Mouse (Mus musculus) lung, postnatal 14 days (tissue): ENCODE results near the gene Plppr3.

Experiments used
- DNase-seq: peaks from one replicate; pipeline ENCODE4 v3.0.0; 2021

Plppr3 gene

DNA sequence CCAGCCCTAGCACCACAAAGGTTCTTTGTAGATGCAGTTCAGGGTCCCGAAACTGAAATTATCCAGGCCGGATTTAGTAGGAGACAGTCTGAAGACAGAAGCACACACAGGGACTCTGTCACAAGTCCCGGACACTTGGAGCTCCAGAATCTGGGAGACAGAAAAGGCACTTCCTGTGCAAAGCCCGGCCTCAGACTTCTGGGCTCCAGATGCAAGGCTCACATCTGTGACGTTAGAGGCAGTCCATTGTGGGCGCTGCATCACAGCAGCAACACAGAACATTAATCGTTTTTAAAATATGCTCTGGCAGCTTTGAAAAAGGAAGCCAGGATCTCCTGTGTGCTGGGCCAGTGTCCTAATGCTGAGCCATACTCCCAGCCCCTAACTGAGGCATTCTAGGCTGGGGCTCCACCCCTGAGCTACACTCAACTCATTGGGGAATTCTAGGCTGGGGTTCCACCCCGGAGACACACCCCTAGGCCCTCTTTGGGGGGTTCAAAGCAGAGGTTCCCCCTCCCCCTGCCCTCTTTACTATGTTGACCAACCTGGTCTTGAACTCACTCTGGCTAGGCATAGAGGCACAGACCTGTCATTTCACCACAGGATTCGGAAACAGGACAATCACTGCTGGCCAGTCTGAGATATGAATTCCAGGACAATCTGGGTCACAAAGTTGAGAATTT lies 22.2 kb downstream of the Plppr3 start:
- peak; percentile 58 for DNase-seq

DNA sequence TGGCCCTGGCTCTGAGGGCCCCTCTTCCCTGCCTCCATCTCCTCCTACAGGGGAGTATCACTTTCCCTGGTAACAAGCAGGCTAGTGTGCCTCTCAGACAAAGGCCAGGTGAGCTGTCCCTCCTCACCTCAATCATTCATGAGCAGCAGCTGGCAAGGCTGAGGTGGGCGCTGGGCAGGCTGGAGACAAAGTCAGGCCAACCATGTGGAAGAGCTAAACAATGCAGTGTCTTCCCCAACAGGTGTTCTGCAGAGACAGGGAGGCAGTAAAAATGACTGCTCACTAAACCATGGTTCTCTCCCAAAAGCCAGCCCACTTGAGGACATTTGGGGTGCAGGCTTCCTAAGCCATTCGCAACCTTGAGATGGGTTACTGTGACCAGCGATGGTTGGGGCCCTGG lies 22.8 kb downstream of the Plppr3 start:
- no peak for DNase-seq

DNA sequence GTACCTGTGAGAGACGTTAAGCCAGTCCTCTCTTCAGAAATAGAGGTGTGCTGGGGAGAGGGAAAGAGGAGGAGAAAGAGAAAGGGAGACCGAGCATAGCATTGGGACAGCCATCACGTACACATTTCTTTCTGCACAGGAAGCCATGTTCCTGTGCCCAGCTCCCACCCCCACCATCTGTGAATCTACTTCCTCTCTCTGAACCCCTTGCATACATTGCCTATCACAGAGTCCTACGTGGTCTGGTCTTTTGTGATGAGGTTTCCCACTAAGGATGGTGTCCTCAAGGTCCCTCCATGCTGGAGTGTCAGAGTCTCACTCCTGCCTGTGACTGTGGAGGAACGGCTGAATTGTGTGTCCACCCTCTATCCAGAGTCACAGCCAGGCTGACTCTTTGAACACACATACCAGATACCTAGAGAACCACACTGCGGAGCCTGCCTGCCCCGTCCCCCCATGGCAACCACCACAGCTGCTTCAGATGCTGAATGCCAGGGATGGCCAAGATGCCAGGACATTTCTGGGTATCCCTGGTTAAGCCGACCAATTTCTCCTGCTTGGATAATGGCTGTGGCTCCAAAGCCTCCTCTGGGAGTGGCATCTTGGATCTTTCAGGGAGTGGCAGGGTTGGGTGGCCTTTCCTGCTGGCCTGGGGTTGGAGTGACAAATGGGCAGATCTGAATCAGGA lies 24.3 kb downstream of the Plppr3 start:
- DNase-seq, result no peak

DNA sequence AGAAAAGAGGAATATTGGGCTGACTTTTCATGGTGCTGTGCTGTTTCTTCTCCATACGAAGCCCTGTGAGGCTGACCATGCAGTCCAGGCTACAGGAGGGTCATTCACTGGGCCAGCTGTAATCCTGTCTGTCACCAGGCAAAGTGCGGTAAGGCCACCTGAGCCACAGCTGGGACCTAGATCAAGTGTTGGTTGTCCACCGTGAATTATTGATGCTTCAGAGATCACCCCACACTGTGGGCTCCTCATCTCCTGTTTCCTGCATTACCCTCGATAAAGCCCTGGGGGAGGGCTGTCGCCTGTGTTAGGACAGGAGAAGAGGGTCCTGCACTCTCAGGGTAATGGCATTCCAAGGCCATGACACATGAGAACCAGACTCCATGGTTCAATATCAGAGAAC lies 27.9 kb downstream of the Plppr3 start:
- no peak for DNase-seq

DNA sequence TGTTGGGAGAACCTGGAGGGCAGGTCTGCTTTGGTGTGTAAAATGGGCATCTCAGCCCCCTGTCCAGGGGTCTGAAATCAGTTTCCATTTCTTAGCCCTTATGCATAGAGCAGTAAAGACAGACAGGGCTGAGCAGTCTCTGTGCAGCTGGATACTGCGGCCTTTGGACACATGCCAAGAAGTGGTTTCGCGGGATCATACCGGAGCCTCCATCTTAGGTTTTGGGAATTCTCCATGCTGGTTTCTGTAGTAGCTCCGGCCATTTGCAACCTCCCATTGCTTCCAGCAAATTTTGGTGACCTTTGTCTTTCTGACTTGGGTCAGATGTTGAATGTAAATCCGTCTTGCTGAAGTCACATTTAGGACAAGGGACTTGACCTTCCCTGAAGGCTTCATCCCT lies 31.0 kb downstream of the Plppr3 start:
- no peak for DNase-seq

DNA sequence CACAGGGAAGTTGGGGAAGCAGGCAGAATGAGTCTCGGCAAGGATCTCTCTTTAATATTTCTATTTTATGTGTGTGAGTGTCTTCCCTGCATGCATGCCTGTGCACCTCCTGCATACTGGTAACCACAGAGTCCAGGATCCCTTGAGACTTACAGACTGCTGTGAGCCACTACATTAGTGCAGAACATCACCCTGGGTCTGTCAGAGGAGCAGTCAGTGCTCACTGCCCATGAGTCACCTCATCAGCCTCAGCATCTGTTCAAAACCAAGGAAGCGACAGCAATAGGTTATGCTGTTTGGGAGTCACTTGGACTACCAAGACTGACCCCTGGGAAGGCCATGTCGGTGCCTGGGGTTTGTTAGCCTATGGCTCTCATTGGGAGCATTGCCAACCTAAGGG lies 32.1 kb downstream of the Plppr3 start:
- DNase-seq, result no peak

DNA sequence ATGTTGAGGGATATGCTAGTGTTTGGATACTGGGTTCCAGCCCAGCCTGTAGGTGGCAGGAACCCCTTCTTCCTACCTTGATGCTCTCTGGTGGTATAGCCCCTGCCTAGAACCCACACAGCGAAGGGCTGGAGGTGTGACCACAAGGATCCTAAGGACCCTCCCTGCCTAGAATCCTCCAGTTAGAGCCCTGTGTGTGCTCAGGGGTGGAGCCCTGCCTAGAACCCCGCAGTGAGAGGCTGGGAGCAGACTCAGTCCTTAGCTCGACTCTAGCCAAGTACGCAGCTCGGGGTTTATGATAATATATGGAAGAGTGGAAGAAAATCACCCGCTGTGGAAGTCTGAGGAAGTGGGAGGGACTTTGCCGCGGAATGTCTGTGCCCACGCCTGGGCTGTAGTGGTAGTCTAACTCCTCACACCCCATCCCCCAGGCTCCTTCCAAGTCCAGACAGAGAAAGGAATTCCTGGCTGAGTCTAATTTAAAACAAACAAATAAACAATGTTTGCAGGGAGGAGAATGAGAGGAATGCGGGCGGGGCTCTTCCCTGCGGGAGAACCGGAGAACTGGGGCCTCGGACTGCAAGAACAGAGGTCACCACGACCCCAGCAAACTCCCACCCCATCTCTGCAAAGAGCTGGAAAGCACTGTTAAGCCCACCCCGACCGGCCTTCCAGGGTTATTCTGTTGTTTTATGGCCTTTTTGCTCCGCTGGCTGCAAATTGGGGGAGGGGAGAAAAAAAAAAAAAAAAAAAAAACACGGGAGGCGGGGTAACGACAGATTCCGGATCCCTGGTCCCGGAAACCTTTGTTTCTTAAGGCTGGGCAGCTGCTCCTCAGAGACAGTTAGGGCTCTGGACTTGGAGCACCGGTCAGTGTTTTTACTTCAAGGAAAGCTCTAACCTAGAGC lies 33.5 kb downstream of the Plppr3 start:
- DNase-seq, result peak; percentile 74

DNA sequence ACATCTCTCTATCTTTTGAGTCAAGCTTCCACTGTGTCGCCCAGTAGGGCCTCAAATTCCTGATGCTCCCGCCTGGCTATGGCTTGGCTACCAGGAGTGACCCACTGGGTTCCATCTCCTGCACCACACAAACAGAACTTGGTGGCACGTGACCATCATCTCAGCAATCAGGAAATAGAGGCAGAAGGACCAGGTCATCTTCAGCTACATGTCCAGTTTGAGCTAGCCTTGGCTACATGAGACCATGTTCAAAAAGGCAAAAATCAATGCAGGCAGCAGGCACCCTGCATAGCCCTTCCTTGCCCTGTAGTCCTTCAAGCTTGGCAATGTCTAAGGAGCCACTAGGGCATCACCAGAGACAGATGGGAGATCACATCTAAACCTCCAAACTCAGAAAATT lies 34.3 kb downstream of the Plppr3 start:
- no peak for DNase-seq

DNA sequence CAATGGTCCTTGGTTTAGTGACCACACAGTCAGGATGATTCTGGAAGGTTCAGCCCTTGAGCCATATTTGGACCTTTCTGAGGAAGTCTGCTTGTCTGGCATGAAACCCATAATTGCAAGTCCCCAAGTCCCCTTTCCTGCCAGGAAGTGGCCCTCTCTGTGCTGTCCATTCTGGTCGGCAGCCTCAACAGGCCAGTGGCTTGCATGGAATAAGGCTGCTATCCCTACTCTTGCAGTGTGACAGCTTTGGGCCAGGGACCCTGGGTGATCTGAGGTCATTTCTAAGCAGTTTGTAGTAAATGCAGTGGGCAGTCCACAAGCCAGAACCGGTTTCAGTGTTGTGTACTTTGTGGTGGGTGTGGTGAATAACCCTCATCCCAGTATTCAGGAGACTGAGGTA lies 36.3 kb downstream of the Plppr3 start:
- DNase-seq, result no peak

DNA sequence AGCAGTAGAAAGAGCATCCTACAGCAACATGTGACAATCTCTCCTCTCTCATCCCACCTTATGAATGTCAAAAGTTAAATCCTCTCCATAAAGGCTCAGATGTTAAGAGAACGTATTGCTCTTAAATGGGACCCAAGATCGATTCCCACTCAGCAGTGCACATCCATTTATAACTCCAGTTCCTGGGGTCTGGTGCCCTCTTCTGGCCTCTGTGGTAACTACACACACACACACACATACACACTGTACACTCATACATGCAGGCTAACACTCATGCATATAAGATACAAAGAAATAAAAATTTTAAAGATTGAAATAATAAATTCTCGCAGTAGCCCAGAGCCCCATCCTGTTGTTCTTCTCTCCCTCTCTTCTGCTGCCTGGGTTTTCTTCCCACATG lies 37.5 kb downstream of the Plppr3 start:
- no peak for DNase-seq

DNA sequence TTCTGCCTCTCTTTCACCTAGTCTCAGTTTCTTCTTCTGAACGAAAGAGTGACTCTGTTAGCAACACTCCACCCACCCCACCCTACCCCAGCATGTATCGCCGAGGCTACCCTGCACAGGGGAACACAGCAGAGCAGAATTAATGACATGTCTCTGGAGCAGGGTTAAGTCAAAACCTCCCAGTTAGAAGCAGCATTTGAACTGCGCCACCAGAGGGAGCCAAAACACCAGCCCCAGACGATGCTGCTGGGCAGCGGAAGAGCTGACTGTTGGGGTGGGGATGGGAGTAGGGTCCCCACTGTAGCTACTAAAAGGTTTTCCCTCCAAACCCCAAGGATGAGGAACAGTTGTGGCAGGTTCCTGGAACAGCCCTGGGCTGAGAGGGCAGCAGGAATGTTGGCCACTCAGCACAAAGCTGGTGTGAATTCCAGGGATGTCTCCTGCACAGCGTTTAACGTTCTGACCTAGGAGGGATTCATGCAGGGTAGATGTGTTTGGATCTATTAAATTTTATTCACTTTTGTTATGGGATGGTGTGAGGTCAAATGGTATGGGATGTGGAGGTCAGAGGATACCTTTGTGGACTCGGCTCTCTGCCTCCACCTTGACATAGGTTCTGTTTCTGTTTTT lies 39.5 kb downstream of the Plppr3 start:
- peak; percentile 88 for DNase-seq

DNA sequence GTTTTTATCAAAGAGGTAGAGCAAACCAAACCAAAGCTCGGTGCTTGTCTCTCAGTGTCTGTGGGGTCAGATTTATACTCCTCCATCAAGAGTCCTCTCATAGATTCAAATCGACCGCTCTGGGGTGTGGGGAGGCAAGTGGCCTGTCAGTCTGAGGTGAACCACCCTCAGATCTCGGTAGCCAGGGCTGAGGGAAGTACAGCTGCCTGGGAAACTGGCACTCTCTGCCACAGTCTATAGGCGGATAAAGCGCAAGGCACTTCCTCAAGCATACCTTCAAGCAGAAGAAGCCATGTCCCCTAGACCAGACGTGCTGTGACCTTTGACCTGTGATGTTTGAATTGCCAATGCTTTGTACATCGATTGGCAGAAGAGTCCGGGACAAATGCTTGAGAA lies 41.6 kb downstream of the Plppr3 start:
- no peak for DNase-seq

DNA sequence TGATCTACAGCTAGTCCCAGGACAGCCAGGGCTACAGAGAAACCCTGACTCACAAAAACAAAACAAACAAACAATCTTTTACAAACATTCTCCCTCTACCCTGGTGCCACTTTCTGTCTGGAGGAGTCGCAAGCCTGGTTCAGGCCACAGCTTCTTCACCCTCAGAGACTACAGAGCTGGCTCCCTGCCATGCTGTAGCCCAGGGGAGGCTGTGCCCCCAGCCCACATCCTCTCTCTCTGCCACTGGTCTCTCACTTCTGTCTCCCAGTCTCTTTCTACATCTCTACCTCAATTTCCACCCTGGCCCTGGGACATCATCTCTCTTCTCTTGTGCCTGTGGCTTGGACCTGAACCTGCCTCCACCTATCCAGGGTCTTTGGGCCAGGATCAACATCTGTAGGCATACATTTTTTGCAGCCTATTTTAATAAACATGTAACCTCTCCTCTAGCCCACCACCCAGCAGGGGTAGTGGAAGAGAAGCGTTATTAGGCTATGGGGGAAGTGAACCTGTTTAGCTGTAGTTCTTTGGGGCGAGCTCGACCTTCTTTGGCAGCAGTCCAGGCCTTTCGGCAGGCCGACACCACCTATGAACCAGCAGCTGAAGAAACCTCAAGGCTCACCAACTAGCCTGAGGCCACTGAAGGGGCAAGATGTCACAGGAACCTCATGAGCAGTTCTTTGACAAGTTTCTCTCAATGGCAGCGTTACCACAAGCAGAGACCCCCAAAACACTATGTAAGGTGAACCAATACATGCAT lies 42.2 kb downstream of the Plppr3 start:
- DNase-seq, result no peak

DNA sequence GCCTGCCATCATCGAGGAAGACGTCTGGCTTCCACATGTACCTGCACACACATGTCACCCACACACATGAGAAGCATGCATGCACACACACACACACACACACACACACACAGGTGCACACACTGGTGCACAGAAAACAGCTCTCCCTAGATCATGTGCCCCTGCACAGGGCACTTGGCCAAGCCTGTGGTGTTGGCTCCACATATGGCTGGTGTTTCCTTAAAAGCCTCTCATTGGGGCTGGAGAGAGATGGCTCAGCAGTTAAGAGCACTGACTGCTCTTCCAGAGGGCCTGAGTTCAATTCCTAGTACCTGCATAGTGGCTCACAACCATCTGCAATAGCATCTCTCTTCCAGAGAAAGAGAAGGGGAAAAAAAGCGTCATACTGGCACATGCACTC lies 42.9 kb downstream of the Plppr3 start:
- DNase-seq, result no peak

DNA sequence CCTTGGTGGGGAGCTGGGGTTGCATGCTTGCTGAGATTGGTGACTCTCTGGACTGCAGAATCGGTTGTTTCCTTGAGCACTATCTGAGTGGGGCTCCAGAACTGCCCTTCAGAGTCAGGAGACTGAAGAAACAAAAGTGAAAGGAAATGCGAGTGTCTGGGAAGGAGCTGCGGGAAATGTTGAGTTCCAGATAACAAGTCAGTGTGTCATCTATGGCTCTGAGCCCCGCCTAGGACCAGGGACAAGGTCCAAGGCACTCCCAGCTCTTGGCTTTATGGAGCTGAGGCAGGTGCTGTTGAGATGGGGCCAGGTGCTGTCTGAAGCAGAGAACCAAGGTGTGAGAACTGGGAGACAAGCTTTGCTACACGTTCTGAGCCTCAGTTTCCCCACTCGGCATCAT lies 50.0 kb downstream of the Plppr3 start:
- peak; percentile 42 for DNase-seq

DNA sequence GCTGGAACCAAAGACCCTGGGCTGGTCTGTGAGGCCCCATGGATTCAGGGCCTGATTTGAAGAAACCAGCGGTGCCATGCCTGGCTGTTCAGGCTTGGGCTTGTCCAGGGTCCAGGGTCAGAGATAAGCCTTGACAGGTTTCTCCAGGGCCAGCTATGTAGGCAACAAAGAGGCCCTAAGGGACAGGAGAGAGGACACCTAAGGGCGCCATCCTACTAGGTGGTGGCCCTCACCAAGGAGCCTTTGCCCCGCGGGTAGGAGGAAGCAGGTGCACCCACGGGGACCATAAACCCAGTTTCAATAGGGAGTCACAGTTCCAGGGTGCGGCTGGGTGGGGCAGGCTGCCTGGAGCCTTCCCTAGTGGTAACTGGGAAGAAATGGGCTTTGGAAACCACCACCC lies 51.4 kb downstream of the Plppr3 start:
- no peak for DNase-seq

DNA sequence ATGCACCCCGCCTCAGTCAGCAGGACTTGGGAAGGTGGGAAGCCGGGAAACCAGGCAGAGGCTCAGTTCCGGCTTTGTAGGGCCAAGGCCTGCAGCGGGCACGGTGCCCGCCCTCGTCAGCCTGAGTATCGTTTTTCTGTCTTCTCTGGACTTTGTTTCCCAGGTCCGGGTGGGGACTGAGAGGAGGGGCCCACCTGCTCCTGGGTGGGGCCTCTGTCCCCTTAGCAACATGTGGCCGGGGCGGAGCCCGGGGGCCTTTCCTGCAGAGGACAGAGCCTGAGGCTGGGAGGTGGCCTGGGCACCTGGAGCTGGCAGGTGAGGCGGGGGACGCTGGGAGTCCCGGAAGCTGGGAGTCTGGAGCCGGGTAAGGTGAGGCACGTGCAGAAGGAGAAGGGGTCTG lies 52.1 kb downstream of the Plppr3 start:
- peak; percentile 17 for DNase-seq

DNA sequence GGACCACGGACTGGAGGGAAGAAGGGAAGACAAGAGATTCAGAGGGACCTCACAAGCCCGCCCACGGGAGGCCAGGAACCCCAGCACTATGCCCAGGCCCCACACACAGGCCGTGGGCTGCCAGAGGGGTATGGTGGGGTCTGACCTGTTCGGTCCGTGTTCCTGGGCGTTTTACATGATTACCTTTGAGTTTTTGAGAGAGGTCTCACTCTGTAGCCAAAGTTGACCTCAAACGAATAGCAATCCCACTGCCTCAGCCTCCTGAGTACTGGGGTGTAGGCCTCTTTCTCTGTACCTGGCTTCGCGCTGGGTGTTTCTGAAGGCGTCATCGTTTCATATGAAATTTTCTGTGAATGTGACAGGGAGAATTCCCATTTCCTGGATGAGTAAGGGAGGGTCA lies 52.7 kb downstream of the Plppr3 start:
- DNase-seq, result no peak

DNA sequence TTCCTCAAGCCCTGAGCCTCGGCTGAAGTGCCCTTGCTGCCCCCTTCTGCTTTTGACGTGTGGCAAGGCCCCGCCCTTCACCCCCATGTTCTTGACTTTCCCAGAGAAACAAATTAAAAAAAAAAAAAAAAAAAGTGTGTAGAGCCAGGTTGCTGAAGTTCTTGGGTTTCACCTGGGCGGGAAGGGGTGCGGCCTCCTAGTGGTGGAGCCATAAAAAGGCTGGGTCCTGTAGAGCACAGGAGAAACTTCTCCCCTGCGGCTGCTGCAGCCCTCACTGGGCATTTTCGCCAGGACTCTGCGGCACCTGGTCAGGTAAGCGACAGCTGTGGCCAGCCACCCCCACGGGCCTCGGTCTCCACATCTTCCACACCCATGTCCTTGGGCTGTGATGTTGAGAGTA lies 53.7 kb downstream of the Plppr3 start, which contains the start of gene Misp:
Gene Misp, plus strand, starts transcription at position 208 of the 400 bp plus-strand sequence.
- no peak for DNase-seq

DNA sequence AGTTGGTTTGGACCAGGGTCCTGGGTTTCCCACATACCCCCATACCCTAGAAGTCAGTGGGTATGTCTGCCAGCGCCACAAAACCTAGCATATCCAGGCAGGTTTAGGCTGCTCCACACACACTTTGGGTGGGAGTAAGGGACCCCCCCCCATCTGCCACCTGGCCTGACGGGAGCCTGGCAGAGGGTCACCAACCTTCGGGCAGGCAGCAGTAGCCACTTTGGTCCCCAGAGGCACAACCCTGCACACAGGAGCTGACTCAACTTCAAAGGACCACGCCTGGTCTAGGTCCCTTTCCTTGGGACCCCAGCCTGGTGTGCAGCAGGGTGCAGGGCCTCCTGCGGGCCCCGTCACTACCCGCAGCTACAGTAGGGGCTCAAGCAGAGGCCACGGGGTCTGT lies 54.2 kb downstream of the Plppr3 start:
- DNase-seq, result no peak

DNA sequence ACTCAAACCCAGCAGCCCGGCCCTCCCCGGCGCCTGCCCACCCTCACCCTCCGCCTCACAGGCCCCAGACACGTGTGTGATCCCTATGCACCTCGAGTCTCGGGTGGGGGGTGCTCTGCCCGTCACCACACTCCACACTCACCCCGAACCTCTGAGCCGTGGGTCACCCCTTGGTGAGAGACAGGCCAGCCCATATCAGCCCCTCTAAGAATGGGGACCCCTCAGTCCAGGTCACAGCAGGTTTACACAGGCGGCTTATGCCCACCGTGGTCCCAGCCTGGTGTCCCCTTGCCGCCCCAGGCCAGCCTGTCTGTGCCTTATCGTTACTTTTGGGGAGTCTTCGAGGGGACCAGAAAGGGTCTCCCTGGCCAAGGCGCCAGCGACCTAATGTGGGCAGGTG lies 54.8 kb downstream of the Plppr3 start:
- DNase-seq, result no peak

DNA sequence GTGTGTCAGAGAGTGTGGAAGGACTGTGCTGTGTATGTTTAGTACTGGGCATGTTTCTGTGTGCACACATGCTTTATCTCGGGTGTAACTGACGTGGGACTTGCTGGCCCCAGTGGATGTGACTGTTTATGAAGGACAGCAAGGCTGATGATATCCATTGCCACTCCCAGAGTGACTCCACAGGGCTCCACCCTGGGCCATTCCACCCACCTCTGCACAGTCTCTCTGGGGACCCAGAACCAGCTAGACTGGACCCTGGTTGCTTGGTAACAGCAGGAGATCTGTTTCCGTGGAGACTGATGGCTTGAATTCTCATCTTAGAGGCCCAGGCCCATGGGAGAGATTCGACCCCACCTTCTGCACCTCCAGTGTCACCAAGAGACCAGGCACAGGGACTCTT lies 56.2 kb downstream of the Plppr3 start:
- no peak for DNase-seq

DNA sequence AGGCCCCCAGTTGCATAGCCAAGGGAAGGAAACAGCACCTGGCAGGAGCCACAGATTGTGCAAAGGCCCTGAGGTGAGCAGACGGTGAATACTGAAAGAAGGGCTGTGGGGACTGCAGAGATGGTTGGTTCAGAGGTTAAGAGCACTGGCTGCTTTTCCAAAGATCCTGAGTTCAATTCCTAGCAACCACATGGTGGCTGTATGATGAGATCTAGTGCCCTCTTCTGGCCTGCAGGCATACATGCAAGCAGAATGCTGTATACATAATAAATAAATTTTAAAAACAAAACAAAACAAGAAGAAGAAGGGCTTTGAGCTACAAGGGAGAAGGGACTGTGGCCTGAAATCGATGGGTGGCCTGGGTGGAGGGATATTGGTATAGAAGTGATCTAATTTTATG lies 57.3 kb downstream of the Plppr3 start:
- DNase-seq, result no peak
